Mouse (Mus musculus) small intestine, adult 10 weeks (tissue): Measurements from ENCODE around the gene Lce1k. TPM values are rescaled to one million over a fixed set of nuclear protein-coding genes. Genes with fewer than 3 reads are reported as not detected.

Experiments used
- polyA plus RNA-seq: library from polyadenylated mRNA; stranded (reverse); fragments of 350-450 nt; fragmentation: Illumina TruSeq; extraction: RNeasy Lipid Tissue Mini Kit (QIAGEN cat#74804); gene quantifications from one replicate; pipeline ENCODE4 v1.2.3, GENCODE M21; 2014; ENCODE audit warnings: low replicate concordance

The Lce1k gene
- polyA plus RNA-seq: not detected

GRCm38 (mm10) chr3:92807791-92808190 lies at the start of gene Lce1k:
TSS of gene Lce1k (minus strand) at chr3:92807891.

GRCm38 (mm10) chr3:92851186-92851585 lies 43.5 kb upstream of the Lce1k start, which contains the start of gene Lce1l:
TSS of gene Lce1l (minus strand) at chr3:92851286.

GRCm38 (mm10) chr3:92827108-92827507 lies 19.4 kb upstream of the Lce1k start, which contains the start of gene Kprp:
TSS of gene Kprp (minus strand) at chr3:92827247.

GRCm38 (mm10) chr3:92790414-92790813 lies 17.3 kb downstream of the Lce1k start, which contains the start of gene Lce1j:
TSS of gene Lce1j (minus strand) at chr3:92790514.

GRCm38 (mm10) chr3:92778799-92779198 lies 28.9 kb downstream of the Lce1k start, which contains the start of gene Lce1i:
TSS of gene Lce1i (minus strand) at chr3:92778899.

GRCm38 (mm10) chr3:92764965-92765364 lies 42.7 kb downstream of the Lce1k start, which contains the start of gene Lce1h:
TSS of gene Lce1h (minus strand) at chr3:92765065.

Other genes starting within 250 kb of the Lce1k start
- gene Ivl, start 234.2 kb downstream of the Lce1k start, polyA plus RNA-seq: not detected
- gene Smcp, start 218.9 kb downstream of the Lce1k start, polyA plus RNA-seq: 0.93 TPM
- gene 2210017I01Rik, start 200.4 kb downstream of the Lce1k start, polyA plus RNA-seq: not detected
- gene Lce6a, start 186.2 kb downstream of the Lce1k start, polyA plus RNA-seq: not detected
- not detected for gene Lce1a1, start 159.6 kb downstream of the Lce1k start, polyA plus RNA-seq
- gene Lce1b, start 151.0 kb downstream of the Lce1k start, polyA plus RNA-seq: not detected
- not detected for gene Lce1a2, start 137.6 kb downstream of the Lce1k start, polyA plus RNA-seq
- not detected for gene Lce1c, start 128.6 kb downstream of the Lce1k start, polyA plus RNA-seq
- not detected for gene Lce1d, start 120.7 kb downstream of the Lce1k start, polyA plus RNA-seq
- not detected for gene Lce1e, start 98.8 kb downstream of the Lce1k start, polyA plus RNA-seq
- gene Lce1f, start 87.5 kb downstream of the Lce1k start, polyA plus RNA-seq: not detected
- not detected for gene Gm38119, start 68.8 kb downstream of the Lce1k start, polyA plus RNA-seq
- not detected for gene Lce1g, start 55.6 kb downstream of the Lce1k start, polyA plus RNA-seq
- gene Lce1h, start 42.8 kb downstream of the Lce1k start, polyA plus RNA-seq: not detected
- not detected for gene Lce1i, start 29.0 kb downstream of the Lce1k start, polyA plus RNA-seq
- not detected for gene Lce1j, start 17.4 kb downstream of the Lce1k start, polyA plus RNA-seq
- gene Kprp, start 19.4 kb upstream of the Lce1k start, polyA plus RNA-seq: not detected
- not detected for gene Lce1l, start 43.4 kb upstream of the Lce1k start, polyA plus RNA-seq
- not detected for gene 2310050C09Rik, start 62.3 kb upstream of the Lce1k start, polyA plus RNA-seq
- not detected for gene Lce3a, start 118.3 kb upstream of the Lce1k start, polyA plus RNA-seq
- gene Lce3b, start 125.1 kb upstream of the Lce1k start, polyA plus RNA-seq: not detected
- gene Lce3c, start 136.6 kb upstream of the Lce1k start, polyA plus RNA-seq: not detected
- gene Lce3d, start 149.5 kb upstream of the Lce1k start, polyA plus RNA-seq: not detected
- gene Lce3e, start 159.2 kb upstream of the Lce1k start, polyA plus RNA-seq: not detected
- gene Lce3f, start 184.3 kb upstream of the Lce1k start, polyA plus RNA-seq: not detected
- not detected for gene Crct1, start 207.8 kb upstream of the Lce1k start, polyA plus RNA-seq
- gene Lce1m, start 211.2 kb upstream of the Lce1k start, polyA plus RNA-seq: not detected